Mouse (Mus musculus) frontal cortex, adult 2 months (tissue): ENCODE results near the gene Sft2d1. TPM values are rescaled to one million over a fixed set of nuclear protein-coding genes. Genes with fewer than 3 reads are reported as not detected.
"Not testable (repeated sequence)": the region's sequence is repeated elsewhere in the genome, so short reads cannot be mapped to it uniquely, and the experiment has no call there.

ENCODE experiments used
- DNase-seq, 2 experiments: peaks; one replicate each; pipeline ENCODE4 v3.0.0; 2022; ENCODE audit warnings: low spot score in 1 of 2; ENCODE audit errors: extremely low spot score in 1 of 2
- polyA plus RNA-seq: library from polyadenylated mRNA; depleted of rRNA; stranded (reverse); fragments of >200 nt; gene quantifications from 2 replicates; pipeline ENCODE4 v1.2.3, GENCODE M21; 2012

Gene Sft2d1
- polyA plus RNA-seq, 1 experiment = 117 TPM

- no peak for DNase-seq
Measured at GRCm38 (mm10) chr17:8301515-8301914, 9.4 kb upstream of the Sft2d1 start.

- DNase-seq = no peak
Measured at GRCm38 (mm10) chr17:8302772-8303438, 8.0 kb upstream of the Sft2d1 start.

DNA sequence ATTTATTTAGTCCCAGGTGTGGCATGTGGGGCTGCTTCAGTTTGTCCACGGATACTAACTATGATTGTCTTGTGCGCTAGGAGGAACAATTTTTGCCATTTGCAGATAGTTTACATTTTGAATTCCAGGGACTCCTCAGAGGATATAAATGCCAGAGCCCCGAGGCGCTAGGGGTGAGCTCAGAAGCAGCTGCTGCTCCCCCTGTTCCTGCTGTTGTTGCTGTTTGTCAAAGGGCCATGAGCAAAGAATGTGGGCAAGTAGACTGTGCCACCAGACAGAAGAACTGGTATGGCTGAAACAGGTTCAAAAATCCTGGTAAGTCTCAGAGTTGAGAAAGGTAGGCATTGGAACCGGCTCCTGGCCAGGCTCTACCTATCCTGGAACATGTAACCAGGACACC, 7.2 kb upstream of the Sft2d1 start:
- no peak for DNase-seq

- DNase-seq = peak in 1 of 2 experiments; percentile 20
Measured at GRCm38 (mm10) chr17:8305801-8306200, 5.1 kb upstream of the Sft2d1 start.

- DNase-seq = no peak
Measured at GRCm38 (mm10) chr17:8311751-8312150, 849 bp downstream of the Sft2d1 start.

DNA sequence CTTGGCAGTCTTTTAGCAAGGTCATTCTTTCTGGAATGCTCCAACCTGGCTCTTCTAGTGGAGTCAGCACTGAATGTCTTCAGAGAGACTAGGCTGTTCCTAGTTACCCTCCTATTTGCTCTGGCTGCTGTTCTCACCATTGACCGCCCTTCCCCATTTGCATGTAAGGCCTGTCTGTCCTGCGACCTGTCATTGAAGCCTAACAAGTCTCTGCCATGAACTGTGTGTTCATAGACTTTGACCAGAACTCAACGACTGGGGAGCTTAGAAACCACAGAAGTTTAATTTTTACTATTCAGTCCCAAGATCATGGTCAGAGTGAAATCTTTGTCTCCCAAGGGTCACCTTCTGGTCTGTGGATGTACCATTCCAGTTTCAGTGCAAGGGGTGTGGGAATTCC, 3.1 kb downstream of the Sft2d1 start:
- no peak for DNase-seq

DNA sequence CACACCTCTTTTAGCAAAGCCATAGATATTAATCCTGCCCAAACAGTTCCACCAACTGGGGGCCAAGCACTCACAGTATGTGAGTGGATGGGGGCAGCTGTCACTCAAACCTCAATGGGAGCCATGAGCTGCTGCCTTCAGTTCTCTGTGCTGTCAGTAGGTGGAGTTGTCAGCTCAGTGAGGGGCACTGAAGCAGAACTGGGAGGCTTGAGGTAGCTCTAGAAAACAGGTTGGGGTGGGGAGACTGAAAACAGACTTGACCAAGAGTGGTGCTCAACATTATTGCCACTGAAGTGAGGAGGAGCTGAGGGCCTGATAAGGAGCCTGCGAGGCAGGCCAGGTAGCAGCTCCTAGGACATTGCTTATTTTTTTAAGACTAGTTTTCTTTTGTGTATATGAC, 5.3 kb downstream of the Sft2d1 start:
- DNase-seq = no peak

GRCm38 (mm10) chr17:8326877-8327276, 16.0 kb downstream of the Sft2d1 start:
- not testable (repeated sequence) for DNase-seq

GRCm38 (mm10) chr17:8328511-8329174, 17.7 kb downstream of the Sft2d1 start:
- no peak for DNase-seq

DNA sequence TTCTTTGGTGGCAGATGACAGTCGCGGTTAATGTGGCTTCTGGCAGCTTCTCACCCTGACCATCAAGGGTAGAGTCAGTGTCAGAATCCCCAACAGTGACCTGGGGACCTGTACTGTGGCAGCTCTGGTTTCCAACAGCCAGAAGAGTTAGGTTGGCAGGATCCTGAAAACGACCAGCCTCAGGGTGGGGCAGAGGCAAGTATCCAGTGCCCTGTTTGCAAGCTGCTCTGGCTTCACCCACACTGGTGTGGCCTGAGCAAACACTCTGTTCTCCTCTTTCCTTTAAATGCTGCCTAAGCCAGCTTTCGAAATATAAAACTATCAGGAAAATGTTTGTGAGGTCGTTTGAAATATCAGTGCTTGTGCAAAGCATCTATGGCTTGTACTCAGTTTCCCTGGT, 19.7 kb downstream of the Sft2d1 start:
- no peak for DNase-seq

GRCm38 (mm10) chr17:8337159-8337558, 26.3 kb downstream of the Sft2d1 start, which contains the start of gene Prr18:
Gene Prr18, plus strand, starts transcription at chr17:8337459.
- not testable (repeated sequence) for DNase-seq

DNA sequence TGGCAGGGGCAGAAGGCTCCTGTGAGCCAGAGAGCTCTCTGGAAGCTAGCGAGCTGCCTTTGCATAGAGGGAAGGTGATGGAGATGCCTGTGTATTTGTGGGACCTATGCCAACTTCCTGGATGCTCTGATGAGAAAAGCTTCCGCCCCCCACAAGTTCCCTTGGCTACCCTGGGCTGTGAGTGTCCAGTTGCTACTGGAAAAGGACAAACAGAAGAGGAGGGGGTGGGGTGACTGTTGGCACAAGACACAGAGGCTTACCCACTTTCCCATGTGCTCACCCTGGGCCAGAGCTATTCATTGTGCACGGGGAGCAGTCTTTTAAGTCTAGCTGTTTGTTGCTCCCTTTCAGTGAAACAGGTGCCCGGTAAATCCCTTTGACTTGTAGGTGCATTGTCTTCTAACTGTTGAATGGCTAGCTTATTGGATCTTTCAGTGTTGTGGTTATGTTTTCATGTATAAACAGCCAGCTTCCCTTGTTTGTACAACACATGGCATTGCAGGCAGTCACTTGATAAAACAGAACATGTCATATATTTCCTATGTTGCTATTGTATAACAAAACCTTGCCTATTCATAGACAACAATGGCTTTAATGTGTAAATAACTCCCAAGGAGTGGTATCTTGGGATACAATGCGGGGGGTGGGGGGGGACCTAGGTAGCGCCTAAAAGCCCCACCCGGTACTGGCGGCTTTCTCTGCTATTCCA, 28.9 kb downstream of the Sft2d1 start:
- no peak for DNase-seq

- peak; percentile 28 to 49 for DNase-seq
Measured at GRCm38 (mm10) chr17:8340407-8341359, 29.8 kb downstream of the Sft2d1 start.

DNA sequence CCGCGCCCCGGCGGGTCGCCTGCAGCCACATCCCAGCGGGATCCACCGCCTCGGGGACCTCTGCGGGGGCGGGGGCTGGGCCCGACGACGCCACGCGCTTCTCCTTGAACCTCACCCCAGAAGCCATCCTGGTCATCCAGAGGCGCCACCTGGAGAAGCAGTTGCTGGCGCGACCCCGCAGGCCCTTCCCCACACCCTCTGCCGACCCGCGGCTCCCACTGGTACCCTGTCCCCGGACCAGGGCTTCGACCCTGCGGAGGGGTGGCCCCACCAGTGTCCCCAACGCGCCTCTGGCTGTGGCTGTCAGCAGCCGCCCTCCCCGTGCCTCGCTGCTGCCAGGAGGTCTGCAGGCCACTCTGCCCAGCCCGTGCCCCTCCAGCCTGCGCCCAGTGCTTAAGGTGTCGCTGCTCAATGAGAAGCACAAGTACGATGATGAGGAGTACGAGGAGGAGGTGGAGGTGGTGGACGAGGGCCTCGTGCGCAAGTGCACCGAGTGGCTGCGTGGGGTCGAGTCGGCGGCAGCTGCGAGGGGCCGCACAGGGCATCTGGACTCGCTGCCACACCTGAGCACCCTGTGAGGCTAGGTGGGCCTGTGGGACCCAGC, 30.6 kb downstream of the Sft2d1 start:
- DNase-seq = no peak

DNA sequence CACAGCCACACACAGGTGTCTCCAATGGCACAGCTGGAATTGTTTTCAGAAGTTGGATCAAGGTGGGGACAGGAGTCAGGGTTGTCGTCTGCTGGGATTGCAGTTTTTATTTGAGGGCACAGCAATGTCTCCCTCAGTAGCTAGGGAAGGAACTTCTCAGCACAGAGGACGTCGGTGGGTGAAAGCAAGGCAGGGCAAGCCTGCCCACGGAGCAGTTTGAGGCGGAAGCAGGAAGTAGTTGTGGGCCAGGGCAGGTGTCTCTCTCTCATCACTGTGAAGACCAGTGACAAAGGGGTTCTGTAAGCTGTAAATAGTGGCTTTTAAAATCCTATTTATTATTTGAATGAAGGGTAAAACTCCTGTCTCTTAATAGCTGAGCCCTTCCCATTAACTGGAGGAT, 31.8 kb downstream of the Sft2d1 start:
- DNase-seq = no peak

- DNase-seq = no peak
Measured at GRCm38 (mm10) chr17:8343416-8343815, 32.5 kb downstream of the Sft2d1 start.

GRCm38 (mm10) chr17:8347765-8348285, 36.9 kb downstream of the Sft2d1 start:
- DNase-seq = no peak

GRCm38 (mm10) chr17:8348941-8349340, 38.0 kb downstream of the Sft2d1 start:
- DNase-seq = no peak

DNA sequence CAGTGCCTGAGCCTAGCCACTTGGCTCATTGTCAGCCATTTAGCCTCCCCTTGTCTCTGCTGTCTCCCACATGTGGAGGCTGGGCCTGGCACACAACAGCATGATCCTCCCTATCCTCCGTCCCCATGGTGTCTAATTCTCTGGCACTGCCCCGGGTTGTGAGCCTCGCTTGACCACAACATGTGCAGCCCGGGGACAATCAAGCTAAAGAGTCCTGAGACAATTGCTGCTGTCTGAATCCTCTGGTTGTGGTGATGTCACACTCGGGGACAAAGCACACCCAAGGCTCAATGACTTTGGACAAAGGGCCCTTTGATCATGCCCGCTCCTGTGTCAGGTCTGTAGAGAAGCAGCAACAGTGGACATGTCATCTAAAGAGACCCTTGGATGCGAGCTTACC, 40.2 kb downstream of the Sft2d1 start:
- DNase-seq = peak in 1 of 2 experiments; percentile 41

- DNase-seq = no peak
Measured at GRCm38 (mm10) chr17:8355692-8356091, 44.8 kb downstream of the Sft2d1 start, which contains the start of gene T2. Gene T2, plus strand, starts transcription at chr17:8355992.
